Mouse (Mus musculus) cerebellum, adult 9-10 months (tissue): ENCODE results near the gene Dcst2.

Experiments used
- DNase-seq: peaks from one replicate; pipeline ENCODE4 v3.0.0; 2022

The Dcst2 gene

DNA sequence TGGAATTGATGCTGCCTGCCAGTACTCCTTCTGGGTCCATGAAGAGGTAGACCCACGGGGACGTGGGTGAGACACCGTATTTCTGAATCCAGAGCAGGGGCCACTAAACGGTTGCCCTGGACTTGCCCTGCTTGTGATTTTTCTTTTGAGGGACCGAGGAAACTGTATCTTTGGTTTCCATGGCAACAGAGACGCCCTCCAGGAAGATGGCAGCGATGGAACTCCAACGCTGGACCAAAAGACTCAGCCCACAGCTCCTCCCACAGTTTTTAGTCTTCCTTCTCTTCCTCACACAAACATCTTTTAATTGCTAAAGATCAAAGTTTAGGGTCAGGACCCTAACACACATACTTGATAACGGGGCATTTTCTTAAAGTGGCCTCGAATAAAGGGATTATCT is 29.8 kb upstream of the Dcst2 start:
- no peak for DNase-seq

DNA sequence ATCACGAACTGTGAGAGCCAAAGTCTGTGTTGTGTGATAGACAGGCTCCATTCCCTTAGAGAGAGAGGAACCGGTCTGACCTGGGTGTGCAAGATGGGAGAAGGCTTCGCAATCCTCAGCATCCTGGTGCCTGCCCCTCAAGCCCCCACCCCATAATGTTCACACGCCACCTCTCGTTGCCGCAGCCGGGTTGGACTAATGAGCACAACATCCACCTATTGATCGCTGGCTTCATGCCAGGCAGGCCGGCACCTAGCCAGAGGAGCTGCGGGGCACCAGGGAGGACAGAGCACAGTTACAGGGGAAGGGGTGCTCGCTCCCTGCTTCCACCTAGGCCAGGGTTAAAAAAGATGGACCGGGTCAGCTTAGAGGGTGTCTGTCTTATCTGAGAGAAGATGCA is 29.3 kb upstream of the Dcst2 start:
- no peak for DNase-seq

DNA sequence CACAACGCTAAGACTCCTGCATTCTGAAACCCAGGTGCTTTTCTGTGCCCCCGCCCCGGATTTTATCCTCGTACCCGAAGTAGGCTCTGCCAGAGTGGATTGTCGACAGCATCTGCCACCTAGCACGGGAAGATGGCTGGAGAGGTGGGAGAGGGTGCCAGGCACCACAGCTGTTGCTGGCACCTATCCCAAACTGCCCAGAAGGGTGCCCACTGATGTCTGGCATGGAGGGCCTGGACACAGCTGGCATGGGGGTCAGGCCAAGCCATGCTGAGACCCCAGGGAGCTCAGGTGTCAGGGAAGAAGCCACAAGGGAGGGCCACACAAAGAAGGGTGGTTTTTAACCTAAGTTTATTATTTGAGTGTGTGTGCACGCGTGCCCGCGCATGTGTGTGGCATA is 28.7 kb upstream of the Dcst2 start:
- DNase-seq, result no peak

DNA sequence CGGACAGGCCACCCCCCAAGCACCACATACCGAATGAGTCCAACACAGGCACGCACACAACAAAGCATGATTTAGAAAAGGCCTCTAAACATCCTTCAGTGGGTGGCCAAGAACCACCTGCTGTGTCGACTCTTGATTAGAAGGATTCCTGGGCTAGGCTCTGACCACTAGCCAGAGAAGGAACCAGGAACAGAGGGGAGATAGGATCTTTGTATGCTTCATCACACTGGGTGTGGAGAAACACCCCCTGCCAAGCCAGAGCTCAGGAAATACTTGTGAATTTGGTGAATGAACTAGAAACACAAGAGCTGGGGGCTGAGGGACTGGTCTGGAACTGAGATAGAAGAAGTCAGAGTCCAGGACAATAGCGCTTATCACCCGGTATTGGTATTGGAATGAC is 25.2 kb upstream of the Dcst2 start:
- no peak for DNase-seq

DNA sequence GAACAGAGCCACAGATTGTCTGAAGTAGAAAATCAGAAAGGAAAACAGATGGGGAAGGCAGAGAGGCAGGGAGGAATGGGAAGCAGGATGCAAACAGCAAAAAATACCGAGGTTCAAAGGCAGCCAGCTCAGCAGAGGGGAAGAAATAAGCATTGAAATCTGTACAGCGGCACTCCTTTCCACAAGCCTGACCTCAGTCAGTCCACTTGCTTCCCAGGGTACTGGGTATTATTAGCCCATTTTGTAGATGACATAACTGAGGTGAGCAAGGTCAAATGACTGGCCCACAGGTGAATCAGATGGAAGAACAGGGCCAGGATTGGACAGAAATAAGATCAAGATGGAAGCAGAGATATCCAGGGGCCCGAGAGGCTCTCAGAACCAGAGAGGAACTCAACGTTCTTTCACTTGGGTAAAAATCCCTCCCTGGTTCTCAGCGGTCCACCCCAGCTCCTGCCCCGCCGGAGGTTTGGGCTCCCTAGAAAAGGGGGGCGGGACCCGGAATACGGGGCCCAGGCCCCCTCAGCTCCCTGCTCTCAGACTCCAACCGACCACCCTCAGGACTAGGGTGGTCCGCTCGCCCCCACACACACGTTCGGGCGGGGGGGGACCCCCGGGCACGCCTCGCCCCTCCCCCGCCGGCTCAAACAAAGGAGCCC is 24.6 kb upstream of the Dcst2 start:
- DNase-seq, result no peak

DNA sequence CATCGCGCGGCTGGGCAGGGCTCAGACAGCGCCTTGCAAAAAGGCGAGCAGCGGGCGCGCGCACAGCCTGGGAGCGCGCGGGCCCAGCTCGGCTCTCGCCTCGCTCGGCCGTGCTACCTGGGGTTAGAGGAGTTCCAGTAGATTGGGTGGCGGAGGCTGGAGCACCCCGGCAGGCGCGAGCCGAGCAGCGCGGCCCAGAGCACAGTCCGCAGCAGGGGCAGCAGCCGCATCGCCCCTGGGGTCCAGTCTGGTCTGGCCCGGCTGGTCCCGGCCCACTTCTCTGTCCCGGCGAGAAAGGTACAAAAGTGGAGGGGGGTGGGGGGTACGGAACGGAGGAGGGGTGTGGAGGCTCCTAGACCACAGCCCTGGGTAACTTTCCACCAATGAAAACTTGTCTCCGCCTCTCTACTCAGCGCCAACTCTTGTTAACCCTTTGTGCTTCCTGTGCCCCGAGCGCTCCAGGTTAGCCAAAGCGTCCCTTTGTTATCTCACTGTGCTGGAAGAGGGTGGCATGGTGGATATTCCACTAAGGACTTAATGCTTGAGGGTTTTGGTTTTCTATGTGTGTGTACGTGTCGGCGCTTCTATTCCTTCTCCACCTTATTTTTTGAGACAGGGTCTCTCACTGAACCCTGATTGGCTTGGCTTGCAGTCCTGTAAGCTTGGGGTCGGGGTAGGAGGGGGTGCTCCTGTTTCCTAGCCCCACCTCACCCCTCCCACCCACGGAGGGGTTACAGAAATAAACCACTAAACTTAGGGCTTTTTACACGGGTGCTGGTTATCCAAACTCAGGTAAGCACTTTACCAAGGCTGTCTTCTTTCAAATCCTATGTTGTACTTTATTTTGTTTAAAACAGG is 23.8 kb upstream of the Dcst2 start, which contains the start of gene Efna4:
TSS of gene Efna4 (minus strand) at position 308 of the 858 bp plus-strand sequence.
- no peak for DNase-seq

DNA sequence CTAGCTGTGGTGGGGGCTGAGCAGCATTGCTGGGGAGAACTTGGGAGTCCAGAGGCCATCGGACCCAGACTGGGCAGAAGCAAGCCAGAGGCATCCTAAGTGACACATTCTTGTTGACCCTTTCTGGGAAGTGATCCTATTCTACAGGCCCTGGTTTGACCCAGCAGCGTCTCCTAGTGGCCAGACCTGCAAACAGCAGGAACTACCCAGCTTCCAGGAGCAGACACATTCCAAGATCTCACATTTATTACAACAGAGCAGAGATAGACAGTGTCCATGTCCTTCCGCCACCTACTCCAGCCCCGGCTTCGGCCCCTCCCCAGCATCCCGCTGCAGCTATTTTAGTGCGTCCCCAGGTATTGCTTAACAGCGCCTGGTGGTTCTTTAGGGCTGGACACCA is 22.4 kb upstream of the Dcst2 start:
- DNase-seq, result no peak

DNA sequence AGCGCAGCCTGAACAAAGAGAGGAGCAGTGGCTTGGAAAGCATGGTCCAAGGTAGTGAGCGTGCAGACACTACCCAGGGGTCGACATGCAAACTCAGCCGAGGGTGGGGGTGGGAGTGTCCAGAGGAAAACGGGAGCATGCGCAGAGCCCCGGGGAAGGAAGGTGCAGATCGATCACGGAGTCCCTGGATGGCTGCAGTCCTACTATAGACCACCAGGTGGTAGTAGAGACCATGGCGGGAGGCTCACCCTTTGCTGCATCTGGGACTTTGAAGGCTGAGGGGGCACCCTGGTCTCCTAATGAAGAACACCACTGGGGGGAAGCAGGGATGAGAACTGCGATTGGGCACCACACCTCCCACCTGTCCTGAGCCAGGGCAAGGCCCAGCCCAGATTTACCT is 21.3 kb upstream of the Dcst2 start:
- peak; percentile 79 for DNase-seq

DNA sequence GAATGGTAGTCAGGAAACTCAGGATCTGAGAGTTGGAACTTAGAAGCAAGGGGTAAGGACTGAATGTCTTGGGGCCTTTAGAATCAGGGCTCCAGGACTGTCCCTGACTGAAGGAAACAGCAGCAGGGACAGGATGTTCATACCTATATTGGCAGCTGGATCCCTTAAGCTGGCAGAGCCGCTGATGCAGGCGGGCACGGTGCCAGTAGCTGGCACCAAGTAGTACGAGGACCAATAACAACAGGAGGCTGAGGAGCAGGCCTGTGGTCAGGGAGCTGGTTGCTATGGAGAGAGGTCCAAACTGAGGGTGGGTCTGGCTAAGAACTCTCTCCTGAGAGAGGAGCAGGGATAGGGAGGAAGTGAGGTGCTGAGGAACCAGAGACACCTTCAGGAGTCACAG is 20.0 kb upstream of the Dcst2 start:
- DNase-seq, result no peak

DNA sequence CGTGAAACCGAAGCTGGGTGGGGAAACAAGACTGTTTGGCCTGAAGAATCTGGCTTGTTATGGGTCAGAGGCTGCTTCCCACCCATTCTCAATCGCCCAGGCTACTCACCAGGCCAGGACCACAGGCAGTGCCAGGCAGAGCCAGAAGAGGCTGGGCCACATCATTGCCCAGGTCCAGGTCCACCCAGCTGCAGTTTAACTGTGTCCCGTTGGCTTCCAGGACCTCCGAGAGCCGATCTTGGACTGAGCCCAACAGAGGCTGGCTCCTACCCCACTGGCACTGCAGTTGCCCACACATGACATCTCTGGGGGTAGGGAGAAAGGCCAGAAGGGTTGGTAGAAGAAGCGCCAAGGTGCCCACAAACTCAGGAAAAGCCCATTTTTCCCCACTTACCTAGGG is 18.5 kb upstream of the Dcst2 start:
- no peak for DNase-seq

DNA sequence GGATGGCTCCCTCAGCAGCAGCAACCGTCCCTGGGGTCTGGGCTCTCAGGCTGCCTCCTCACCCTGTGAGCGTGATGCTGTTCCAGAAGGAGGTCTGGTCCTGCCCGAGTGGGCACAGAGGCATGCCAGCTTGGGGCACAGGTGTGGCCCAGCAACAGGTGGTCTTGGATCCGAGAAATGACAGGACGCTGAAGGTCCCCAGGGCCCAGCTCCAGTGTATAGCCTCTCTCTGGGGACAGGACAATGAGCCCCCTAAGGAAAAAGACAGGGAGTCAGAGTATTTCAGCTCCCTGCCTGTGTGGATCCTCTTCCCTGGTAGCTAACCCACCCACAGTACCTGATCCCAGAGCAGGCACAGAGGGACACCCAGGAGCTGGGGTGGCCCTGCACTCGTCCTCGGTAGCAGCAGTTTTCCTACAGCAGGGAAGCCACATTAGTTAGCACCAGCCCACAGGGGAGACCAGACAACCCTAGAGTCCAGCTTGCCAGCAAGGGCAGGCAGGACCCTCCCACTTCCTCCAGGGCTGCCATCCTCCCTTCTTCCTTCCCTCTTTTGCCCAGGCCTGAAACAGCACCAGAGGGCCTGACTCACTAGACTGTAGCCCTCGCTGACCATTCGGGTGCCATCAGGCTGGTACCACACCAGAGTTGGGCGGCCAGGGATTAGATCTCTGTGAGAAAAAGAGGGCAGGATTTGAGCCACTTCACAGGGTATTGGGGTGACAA is 14.8 kb upstream of the Dcst2 start:
- no peak for DNase-seq

DNA sequence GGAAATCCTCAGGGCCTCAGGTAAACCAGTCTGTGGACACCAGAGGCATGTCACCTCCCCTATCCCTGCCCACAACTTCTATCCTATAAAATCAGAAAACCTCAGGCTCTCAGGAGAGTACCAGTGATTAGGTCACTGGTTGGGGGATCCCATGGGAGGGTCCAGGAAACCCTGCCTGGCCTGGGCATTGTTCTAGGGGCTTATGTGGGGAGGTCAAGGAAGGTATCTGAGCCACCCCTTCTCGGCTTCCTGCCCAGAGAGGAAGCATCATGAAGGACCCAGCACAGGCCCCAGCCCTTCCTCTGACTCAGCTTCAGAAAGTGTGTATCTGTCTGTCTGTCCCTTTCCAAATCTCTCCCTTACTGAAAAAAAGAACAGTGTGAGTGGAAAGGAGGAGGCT is 13.9 kb upstream of the Dcst2 start:
- DNase-seq, result no peak

DNA sequence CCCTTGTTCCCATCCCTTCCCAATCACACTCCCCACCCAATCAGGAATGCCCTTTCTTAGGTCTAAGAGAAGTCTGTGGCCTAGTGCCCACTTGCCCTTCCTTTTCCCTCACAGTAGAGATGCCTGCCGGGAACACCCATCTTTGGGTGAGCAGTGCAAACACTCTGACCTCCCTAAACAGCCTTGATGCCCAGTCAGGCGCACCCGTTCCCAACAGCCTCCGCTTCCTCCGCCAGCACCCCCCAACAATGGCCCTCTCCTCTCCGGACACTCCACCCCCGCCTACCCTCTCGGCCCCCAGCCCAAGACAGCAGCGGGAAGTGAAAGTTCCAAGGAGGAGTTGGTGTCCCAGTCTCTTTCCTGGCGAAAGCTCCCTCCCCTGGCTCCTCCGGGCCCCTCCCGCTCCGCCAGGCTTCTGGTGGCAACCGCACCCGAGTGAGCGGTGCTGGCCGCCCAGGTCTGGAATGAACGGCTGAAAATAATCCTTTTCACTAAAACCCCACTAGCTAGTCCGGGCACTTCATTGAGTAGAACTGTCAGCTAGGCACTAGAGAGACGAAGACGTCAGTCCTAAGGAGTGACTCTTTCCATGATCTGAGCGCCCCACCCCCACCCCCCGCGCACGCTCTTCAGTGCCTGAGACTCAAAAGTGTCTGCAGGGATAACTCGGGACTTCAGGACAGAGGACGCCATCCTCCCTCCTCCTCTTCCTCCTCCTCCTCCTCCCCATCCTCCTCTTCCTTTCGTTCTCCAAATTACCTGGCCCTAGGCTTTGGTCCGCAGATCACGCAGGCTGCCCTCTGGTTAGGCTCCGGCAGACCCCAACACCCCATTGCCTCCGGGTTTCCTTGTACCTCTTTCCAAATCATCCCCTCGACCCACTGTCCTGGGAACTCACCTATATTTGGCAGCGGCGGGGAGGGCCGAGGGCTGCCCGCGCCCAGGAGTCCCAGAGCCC is 12.6 kb upstream of the Dcst2 start:
- DNase-seq, result peak; percentile 55

DNA sequence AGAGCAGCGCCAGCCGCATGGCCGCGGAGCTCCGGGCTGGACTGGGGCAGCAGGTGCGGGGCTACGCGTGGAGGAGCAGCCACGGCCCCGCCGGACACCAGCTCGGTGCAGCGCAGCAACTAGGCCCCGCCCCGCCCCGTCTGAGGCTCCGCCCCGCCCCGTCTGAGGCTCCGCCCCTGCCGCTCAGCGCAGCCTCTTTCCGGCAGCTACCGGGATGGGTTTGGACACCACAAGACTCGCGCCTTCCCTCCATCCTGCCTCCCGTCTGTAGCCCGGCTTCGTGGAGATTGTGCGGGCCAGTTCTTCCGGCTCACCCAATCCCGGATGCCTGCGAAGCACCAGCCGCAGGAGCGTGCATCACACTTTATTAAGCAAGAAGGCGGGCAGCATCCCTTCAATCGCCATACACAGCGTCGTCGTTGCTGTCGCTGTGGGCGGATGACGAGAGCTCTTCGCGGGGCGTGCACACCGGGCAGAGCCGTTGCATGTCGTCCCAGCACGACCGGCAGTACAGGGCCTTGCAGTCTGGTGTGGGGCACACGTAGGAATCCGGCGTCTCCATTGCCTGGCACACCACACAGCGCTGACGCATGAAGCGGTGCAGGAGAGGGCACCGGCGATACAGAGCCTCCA is 11.8 kb upstream of the Dcst2 start, which contains the start of gene Adam15:
TSS of gene Adam15 (minus strand) at position 128 of the 633 bp plus-strand sequence.
- peak; percentile 94 for DNase-seq

DNA sequence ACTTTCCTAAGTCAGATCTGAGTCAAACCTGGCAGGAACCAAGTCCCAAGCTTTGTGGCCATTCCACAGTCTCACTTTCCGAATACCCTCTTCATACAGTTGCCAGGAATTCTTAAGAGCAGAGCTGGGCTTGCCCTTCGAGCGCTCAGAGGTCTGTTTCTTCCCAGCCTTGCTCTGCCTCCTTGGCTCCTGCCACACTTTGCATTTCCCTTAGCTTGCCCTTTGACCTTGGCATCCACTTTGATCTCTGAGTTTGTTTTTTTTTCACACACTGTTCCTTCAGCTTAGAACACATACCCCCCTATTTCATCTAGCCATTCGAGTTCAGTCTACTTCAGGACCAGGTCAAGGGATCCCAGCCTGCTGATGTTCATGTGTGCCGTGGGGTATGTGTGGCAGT is 10.5 kb upstream of the Dcst2 start:
- no peak for DNase-seq

DNA sequence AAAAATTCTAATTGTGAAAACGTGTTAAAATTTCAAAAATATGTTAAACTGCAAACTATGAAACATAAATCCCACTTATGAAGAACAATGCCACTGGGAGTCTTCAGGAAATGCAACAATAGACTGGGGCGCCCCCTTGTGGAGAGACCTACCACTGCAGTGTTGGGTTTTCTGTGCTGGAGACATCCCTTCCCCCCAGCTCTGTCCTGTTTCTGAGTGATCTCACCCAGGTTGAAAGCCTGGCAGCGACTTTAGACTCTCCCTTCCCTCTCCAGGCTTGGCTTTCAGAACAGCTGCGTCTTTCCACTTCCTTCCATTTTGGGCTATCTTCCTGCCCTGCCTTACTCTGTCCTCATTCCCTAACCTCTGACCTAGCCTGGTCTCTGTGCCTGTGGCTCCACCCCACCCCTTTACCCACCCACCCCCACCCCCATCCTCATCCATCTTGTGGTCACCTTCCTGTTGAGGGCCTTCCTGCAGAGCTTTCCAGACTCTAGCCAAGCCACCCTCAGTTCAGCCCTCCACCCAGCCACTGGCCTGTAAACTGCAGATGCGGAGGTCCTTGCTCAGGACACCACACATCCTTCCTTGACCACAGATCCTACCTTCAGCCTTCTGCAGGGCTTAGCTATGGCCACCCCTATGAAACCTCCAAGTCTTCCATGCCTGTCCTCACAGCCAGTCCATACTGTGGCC is 6.8 kb upstream of the Dcst2 start:
- peak; percentile 91 for DNase-seq

DNA sequence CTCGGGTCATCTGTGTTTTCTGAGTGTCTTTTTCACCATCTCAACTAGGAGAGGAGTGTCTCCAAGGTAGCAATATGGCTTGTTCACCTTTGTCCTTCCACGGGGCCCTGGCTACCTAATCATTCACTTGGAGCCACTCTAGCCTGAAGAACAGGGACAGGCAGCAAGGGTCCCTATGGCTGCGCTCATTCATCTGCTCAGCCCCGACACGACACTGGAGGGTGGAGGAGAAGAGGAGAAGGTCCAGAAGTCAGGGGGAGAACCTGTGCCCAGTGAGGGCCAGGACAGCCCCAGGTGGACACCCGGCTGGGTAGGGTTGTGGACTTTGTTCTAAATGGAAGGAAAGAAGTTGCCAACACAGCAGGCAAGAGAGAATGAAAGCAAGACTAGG is 6.3 kb upstream of the Dcst2 start:
- no peak for DNase-seq

DNA sequence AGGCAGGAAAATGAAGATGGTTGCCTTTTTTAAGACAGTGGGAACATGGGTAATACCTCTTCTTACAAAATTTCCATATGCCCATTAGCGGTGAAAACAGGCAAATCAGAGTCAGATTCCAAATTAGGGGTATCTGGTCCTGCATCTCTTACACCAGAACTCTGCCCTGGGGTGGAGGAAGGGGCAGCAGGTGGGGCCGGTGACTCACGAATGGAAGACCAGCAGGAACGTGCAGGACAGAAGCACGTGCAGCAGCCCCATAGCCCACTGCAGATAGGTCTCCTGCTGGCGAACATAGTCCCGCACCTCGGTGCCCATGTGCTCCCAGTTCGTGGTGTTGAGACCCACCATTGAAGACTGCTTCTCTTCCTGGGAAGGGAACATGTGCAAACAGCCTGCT is 5.7 kb upstream of the Dcst2 start:
- no peak for DNase-seq

DNA sequence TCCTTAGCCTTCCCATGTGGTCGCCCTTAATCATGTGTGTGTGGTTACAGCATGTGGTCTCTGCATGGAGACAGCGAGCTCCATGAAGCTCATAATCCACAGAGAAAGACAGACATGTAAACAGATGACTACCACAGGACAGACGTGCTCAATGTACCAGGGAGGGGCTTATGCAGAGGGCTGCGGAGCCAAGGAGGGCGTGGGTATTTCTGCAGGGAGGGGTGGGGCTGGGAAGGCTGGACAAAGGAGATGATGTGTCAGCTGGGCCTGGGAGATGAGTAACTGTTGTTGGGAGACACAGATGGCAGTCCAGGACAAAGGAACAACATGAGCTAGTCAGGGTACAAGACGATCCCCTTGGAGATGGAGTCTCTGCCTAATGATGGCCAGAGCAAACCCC is 2.1 kb upstream of the Dcst2 start:
- no peak for DNase-seq

DNA sequence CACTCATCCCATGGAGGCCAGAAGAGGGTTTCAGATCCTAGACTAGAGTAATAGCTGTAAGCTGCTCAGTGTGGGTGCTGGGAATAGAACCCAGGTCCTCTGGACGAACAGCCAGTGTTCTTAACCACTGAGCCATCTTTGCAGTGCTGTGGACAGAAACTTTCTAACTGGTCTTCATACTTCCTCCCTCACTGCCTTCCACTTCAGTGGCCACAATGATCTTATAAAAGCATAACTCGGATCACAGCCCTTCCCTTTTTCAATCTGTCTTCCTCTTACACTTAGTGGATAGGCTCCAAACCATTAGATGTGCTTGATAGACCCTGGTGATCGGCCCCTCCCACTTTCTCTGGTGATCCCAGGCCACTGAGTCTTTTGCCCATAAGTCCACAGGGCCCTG is 1.5 kb upstream of the Dcst2 start:
- no peak for DNase-seq

DNA sequence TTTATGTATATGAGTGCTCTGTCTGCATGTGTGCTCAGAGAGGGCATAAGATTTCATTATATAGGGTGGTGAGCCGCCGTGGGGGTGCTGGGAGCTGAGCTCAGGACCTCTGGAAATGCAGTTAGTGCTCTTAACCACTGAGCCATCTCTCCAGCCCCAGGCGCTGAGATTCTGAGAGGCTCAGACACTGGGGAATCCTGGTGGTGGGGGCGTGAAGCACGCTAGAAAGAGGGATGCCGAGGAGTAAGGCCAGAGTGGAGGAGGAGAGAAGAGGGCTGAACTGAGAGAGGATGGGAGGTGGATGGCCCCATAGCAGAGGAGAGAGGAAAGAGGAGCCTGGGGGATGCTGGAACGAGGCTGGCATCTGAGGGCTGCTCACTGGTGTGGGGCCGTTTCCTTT is 2.9 kb downstream of the Dcst2 start:
- DNase-seq, result no peak

DNA sequence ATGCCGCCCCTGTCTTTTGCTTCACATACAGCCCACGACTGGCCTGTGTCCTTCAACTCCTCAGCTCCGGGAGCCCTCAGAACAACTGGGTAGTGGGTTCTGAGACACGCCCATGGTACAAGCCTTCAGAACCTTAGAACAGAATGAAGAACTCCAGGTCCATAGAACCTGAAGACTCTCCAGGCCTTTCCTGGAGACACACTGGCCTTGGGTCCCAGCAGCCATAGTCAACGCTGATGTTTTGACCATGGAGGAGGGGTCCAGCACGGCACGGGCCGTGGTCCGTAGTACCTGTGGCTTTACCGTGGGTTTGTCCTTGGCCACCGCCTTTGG is 3.3 kb downstream of the Dcst2 start, which contains the start of gene Dcst1:
TSS of gene Dcst1 (minus strand) at position 101 of the 333 bp plus-strand sequence.
- no peak for DNase-seq
